Mouse (Mus musculus) cerebellum, postnatal 36 days (tissue): ENCODE results near the gene Zic4.
A peak's percentile ranks its signal among the peaks of the same experiment; 100 is the strongest.

ENCODE experiments used
- DNase-seq, 2 experiments: peaks; one replicate each; pipeline ENCODE4 v3.0.0; 2021 to 2022; ENCODE audit warnings: mixed read lengths in 2 of 2

The Zic4 gene

DNA sequence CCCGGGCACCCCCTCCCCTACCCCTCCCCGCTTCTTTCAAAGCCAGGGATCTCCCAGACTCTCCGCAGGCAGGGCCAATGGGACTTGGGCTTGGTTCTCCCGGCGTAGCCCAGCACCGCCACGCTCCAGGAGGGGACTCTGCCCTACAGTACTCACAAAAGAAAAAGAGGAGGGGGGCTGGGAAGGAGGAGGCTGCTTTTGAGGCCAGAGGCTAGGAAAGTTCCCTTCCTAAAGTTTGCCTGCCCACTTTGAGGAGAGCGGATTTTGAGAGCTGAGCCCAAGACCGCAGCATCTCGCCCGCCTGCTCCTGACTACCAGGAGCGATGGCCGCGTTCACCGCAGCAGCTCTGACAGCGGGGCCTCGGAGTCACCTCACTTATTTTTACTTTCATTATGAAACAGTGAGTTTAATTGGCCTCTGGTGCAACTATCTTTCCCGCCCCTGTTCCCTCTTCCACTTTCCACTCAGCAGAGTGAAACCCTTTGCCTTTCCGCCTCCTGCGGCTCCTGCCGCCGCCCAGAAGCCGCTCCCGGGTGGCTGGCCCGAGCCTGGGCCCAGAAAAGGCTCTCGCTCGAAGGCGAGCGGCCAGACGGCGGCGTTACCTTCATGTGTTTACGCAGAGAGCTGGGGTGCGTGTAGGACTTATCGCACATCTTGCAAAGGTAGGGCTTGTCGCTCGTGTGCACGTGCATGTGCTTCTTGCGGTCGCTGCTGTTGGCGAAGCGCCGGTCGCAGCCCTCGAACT lies at the start of gene Zic4:
Zic4 (plus strand) TSS at position 558 of the 746 bp plus-strand sequence.
- DNase-seq = peak; percentile 55 to 67

DNA sequence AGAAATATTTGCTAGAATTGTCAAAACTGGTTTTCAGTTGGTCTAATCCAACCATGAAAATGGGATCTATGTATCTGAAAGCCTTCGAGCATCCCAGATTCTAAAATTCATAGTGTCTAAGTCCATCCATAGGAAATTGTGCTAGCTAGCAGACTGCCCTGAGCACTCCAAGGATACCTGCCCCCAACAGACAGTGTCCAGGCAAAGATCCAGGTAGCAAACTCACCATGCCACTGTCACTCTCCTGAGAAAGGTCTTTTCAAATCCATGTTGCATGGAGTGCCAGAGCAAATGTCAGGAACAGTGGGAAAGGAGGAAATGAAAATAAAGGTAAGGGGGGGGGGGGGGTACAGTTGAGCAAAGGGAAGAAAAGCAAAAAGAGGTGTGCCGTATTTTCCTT lies 14.6 kb upstream of the Zic4 start:
- DNase-seq = peak; percentile 60 to 67

DNA sequence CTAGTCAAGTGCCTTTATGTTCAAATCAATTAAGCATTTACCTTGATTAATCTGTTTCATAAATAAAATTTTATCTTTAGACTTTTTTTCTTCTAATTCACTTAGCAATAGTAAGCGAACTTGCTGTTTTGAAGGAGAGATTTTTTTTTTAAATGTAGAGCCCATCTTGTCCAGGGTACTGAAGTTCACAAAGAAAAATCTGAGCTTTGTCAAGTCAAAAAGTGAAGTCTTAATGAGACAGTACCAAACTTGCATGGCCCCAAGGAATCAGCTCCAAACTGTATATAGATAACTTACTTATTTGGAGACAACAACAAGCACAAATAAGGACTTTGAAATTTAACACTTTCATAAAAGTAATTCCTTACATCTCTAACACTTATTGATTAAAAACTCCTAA lies 13.5 kb upstream of the Zic4 start:
- DNase-seq = no peak

- peak; percentile 39 to 69 for DNase-seq
These were observed 11.9 kb upstream of the Zic4 start for GRCm38 (mm10) chr9:91350211-91350791.

GRCm38 (mm10) chr9:91350861-91351291 lies 11.3 kb upstream of the Zic4 start:
- peak; percentile 59 to 71 for DNase-seq

DNA sequence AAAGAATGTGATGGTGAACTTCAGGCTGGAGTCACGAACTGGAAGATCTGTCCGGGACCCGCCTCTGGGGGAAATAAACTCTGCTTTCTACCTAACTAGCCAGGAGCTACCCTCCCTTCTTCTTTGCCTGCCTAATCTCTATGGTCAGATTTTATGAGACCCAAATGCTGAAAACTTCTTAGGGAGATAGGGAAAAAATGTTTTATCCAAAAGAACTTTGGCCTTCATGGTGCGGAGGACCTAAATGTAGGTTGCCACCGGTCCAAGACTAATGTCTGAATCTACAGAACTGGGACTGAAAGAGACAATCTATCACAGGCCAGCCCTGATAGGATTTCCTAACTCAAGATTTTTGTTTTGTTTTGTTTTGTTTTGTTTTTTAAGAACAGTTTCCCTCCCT lies 10.9 kb upstream of the Zic4 start:
- DNase-seq = no peak

GRCm38 (mm10) chr9:91351961-91352411 lies 10.2 kb upstream of the Zic4 start:
- peak; percentile 54 to 68 for DNase-seq

DNA sequence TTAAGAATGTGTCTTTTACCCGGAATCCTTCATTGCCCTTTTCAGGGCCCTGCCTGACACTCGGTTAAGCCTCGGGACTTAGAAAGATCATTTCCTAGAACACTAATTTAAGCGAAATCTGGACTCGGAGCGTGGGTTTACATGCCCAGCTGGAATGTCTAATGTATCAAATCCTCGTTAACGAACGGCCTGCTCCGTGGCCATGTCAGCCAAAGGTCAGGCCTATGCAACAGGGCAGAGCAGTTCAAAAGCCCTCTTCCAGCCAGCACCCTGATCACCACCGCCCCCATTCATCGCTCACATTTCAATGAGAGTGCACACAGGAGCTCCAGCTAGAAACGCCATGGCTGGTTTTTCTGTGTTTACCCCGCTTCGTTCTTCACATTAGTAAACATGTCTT lies 9.4 kb upstream of the Zic4 start:
- DNase-seq = peak; percentile 56 to 75

DNA sequence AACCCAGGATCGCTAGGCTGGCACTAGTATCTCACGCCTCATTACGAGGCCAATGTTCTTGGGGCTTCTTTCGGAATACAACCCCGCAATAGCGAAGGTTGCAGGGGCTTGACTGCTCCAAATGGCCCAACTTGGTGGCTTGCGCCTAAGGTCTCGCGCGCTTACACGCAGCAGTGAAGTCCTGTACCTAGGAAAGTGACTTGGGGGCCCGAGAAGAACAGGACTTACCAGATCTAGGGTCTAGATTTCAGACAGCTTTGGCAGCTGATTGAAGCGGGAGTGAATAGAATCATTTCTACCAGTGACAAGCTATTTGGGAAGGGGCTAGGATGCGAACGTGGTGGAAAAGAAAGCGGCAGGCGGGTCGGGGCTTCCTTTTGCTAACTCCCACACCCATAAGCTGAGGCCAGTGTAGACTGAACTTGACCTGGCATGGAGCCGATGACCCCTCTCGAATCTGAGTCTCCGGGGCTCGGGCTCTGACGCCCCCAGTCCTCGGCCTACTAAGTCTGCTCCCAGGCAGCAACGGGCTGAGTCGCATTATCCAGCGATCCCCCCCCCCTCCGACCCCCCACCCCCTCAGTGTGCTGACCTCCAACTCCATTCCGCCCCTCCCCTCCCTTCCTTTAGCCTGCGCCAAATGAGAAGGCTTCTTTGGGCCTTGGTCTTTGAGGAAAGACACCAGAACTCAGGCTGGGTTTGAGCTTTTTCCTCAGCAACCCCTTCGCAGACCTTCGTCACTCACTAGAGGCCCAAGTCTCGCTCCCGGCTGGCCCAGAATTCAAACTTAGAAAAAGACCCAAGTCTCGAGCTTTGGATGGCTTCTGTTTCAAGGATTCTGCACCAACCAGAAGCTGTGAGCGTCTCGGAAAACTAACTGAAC lies 8.4 kb upstream of the Zic4 start:
- peak; percentile 53 to 70 for DNase-seq

GRCm38 (mm10) chr9:91354434-91355269 lies 7.6 kb upstream of the Zic4 start:
- peak; percentile 44 to 70 for DNase-seq

- no peak for DNase-seq
These were observed 7.0 kb upstream of the Zic4 start for GRCm38 (mm10) chr9:91355270-91355589.

GRCm38 (mm10) chr9:91355629-91356352 lies 6.4 kb upstream of the Zic4 start:
- peak; percentile 93 to 95 for DNase-seq

GRCm38 (mm10) chr9:91356353-91356740 lies 5.9 kb upstream of the Zic4 start:
- DNase-seq = no peak

DNA sequence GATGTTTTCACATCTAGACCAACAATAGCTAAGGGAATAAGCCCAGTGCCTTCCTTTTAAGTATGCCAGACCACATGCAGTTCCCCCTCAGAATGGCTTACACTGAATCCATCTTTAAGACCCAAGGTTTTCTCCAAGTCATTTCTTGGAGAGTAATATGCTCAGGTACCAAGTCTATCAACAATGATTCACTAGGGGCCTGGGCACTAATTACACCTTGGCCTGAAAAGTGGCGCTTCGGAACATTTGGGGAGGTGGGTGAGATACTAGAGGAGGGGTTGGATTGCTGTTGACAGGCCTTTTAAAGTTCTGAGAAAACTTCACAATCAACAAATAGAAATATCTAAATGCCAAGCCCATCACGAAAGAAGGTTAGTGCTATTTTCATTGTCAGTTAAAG lies 4.9 kb upstream of the Zic4 start:
- DNase-seq = no peak

DNA sequence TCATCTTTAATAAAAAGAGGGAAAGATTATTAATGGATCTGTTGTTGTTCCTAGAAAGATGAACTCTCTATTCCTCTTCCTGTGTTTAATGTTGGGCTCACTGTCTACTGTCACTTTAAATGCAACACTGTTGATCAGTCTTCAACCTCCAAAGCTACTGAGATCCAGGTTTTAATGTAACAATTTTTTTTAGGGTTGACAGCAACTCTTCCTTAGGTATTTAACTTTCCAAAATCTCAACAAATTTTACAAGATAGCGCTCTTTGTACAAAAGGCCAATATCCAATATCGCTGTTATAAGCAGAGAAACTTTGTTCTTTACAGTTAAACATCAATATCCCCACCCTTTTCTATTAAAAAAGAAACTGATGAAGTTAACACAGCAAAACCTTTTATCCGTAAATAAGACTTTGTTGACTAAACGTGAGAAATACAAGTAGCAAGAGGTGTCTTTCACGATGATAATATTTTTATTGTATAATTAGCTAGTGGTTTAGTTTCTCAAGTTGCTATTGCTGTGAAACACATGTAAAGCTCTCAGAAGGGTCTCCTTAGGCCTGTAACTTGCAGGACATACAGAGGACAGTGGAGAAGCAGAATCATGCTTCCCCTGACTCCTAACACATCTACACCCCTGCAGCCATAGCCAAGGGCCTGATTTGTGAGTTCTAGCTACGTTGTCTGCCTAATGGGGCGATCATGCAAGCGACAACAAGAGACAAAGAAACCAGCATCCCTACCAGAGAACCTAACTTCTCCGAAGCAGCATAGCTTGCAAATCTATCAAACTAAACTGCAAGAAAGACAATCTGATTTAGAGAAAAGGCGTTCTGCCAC lies 3.1 kb upstream of the Zic4 start:
- DNase-seq = no peak

GRCm38 (mm10) chr9:91360151-91361032 lies 1.8 kb upstream of the Zic4 start:
- no peak for DNase-seq

DNA sequence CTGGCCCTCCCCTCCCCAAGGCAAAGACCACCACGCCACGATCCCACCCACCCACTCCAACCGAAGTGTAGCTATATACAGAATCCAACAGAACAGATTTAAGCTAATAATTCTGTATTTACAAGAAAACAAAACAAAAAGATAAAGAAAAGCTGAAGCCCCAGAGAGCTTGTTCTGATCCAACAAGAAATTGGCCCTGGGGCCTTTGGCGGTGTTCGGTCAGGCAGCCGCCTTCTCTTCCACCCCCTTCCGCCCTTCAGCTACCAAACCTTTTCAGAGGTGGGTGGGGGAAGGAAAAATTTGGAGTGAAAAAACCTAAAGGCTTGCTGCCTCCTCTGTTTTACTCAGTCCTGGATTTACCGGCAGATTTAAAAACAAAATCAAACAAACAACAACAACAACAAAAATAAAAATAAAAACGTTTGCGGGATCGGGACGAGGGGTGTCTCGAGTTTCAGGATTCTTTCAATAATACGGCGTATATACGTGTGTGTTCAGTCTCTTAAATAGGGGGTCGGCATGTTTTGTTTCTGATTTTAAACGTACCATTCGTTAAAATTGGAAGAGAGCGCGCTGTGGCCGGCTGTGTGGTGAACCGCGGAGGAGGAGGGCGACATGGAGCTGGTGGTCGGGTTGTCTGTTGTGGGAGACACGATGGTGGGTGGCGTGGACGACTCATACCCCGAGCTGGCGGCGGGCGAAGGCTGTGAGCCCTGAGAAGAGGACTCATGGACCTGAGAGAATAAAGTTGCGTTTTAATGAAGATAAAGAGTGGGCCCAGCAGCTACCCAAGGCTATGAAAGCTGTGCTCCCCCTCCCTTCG lies 969 bp upstream of the Zic4 start:
- DNase-seq = peak; percentile 42 to 59

- DNase-seq = peak in 1 of 2 experiments; percentile 32
These were observed 958 bp downstream of the Zic4 start for GRCm38 (mm10) chr9:91363011-91363730.
